Mouse (Mus musculus) forebrain, embryonic 16.5 days (tissue): ENCODE measurements around the gene Chpf2. TPM values are rescaled to one million over a fixed set of nuclear protein-coding genes. Genes with fewer than 3 reads are reported as not detected.
A peak's percentile ranks its signal among the peaks of the same experiment; 100 is the strongest.

Experiments used
- ATAC-seq: fragments of 200-750 bp; cut with Nextera tagmentation; 2 replicates; pipeline ENCODE4 v1.8.0; 2017; ENCODE audit warnings: mild to moderate bottlenecking, moderate library complexity
- H3K27ac ChIP-seq: fragments of 300-500 bp; sonication (generic); 2 replicates; pipeline ENCODE4 v1.5.1; 2014; ENCODE audit warnings: low read length, control low read depth
- H3K27me3 ChIP-seq: fragments of 300-500 bp; sonication (generic); replicated peaks from 2 replicates; pipeline ENCODE4 v1.6.1; 2014; ENCODE audit warnings: low read length; ENCODE audit not compliant: control insufficient read depth, insufficient read depth
- H3K36me3 ChIP-seq: fragments of 300-500 bp; sonication (generic); 2 replicates; pipeline ENCODE4 v1.6.1; 2014; ENCODE audit not compliant: control insufficient read depth, insufficient read depth
- H3K4me1 ChIP-seq: fragments of 300-500 bp; sonication (generic); replicated peaks from 2 replicates; pipeline ENCODE4 v1.6.1; 2014; ENCODE audit warnings: low read length; ENCODE audit not compliant: control insufficient read depth, insufficient read depth
- H3K4me2 ChIP-seq: fragments of 300-500 bp; sonication (generic); 2 replicates; pipeline ENCODE4 v1.6.1; 2014; ENCODE audit warnings: mild to moderate bottlenecking, low read length, control low read depth
- H3K4me3 ChIP-seq: fragments of 300-500 bp; sonication (generic); replicated peaks from 2 replicates; pipeline ENCODE4 v1.5.1; 2014; ENCODE audit warnings: mild to moderate bottlenecking, low read length, control low read depth
- H3K9ac ChIP-seq: fragments of 300-500 bp; sonication (generic); replicated peaks from 2 replicates; pipeline ENCODE4 v1.6.1; 2014; ENCODE audit warnings: low read depth, low read length, control low read depth
- H3K9me3 ChIP-seq: fragments of 300-500 bp; sonication (generic); 2 replicates; pipeline ENCODE4 v1.6.1; 2016; ENCODE audit warnings: low read length; ENCODE audit not compliant: control insufficient read depth
- WGBS: fragments of 180-500 bp; shearing (Covaris S2); extraction: QIAGEN DNeasy Blood & Tissue Kit; methylation state at CpG from one replicate; pipeline ENCODE4 v1.1.7; 2014; 5-methylcytosine and 5-hydroxymethylcytosine counted together
- polyA plus RNA-seq: library from polyadenylated mRNA; unstranded; fragments of >200 nt; fragmentation: Nextera tagmentation; extraction: Ambion mirVana; gene quantifications from 2 replicates; pipeline ENCODE4 v1.2.1, GENCODE M21; 2015

Gene Chpf2
- polyA plus RNA-seq, 1 experiment from 2014 or later: 20.5 TPM

DNA sequence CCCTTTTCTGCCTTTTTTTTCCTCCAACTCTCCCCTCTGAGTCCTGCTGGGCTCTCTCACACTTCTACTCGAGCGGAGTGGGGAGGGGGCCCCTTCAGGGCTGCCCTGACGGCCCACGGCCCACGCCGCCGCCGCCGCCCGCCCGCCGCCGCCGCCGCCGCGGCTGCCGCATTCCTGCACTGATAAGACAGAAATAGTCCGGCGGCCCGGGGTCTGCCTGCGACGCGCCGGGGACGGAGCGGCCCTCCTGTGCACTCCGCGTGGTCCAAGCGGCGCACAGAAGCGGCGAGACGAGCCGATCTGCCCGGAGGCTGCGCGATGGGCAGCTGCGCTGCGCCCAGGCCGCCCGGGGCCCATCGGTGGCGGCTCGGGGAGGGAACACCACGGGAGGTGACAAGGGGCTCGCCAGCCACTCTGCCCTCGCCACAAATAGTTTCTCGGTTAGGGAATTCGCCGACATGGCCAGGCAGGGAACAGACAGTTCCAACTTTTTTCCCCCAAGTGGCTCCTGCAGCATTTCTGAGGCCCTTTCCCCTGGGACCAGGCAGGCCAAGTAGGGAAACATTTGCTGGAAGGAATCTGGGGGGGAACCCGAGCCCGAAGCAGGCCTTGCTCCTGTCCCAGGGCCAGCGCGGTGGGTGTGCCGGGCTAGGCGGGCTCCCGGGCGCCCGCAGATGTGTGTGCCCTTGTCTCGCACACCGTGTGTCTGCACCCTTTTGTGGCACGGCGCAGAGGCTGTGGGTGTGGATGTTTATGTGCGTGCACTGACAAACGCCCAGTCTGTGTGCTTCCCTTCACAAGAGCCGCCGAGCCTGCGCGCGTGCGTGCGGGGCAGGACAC is 15.6 kb downstream of the Chpf2 start:
- Histone ChIP-seq H3K4me1 (peaks cover 83% of the 10 kb centered on the region), H3K4me3 (peak overlapping the region; percentile 66), H3K27me3 (no peaks in the 10 kb centered on the region), H3K36me3 (no peaks in the 10 kb centered on the region), H3K4me2 (peak overlapping the region; percentile 93), H3K27ac (peak overlapping the region; percentile 99), H3K9ac (peak overlapping the region; percentile 83), H3K9me3 (no peaks in the 10 kb centered on the region)
- peak; percentile 32 for ATAC-seq
- WGBS: under 1% methylated on average over 73 of the region's 73 CpGs

DNA sequence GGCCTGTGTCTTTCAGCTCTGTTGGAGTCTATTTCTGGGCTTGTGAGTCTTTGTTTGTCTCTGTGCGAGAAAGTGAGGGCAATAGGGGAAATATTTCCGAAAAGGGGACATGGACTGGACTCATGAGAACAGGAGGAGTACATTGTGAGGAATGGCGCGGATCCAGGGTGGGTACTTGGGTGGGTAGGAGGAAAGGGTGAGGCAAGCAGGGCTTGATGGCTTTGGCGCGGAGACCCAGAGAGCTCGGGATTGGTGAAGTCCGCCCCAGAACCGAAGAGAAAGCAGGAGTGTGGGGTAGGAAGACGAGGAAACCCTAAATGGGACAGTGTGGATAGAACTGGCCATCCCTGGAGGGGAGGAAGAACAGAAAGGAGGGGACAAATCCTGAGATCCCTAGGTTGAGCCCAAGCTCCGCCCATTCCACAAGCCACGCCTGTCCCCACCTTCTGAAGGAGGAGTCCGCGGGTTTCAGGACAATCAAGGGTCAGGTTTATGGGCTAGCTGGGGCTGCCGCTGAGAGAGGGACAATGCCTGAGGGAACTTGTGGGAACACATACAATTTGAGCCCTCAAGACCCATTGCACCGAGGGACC is 16.3 kb downstream of the Chpf2 start:
- 3% methylated on average over 16 of the region's 16 CpGs for WGBS
- peak; percentile 21 for ATAC-seq
- no peaks in the 10 kb centered on the region for H3K27me3 ChIP-seq

DNA sequence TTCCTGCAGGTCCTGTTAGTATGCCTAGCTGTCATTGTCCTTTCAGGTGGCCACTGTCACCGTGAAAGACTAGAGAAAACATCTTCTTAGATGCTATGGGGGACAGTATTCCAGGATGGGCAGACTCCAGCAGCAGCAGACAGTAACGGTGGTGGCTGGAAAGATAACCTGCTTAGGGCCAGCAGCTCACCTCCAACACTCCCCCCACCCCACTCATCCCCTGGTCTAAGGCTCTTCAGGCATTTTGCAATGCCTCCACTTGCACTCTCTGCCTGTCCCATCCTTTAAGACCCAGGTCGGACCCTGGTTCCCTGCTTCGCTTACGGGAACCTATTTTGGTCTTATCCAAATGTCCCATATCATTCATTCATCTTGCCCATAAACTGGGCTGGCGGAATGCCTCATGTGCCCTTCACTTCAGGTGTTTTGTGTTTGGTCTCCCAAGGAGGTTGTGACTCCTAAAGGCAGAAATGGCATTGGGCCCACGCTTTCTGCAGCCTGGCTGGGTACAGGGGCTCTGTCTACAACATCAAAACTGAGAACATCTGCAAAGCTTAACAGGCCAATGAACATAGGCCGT is 17.0 kb downstream of the Chpf2 start:
- peak overlapping the region; percentile 66 for H3K4me3 ChIP-seq
- H3K9ac ChIP-seq: peak overlapping the region; percentile 83
- peaks cover 72% of the 10 kb centered on the region for H3K4me1 ChIP-seq
- H3K27me3 ChIP-seq: no peaks in the 10 kb centered on the region
- ATAC-seq: no peak
- no peaks in the 10 kb centered on the region for H3K36me3 ChIP-seq
- H3K27ac ChIP-seq: peak overlapping the region; percentile 99
- WGBS: 59% methylated on average over 8 of the region's 8 CpGs
- H3K9me3 ChIP-seq: no peaks in the 10 kb centered on the region
- H3K4me2 ChIP-seq: peak overlapping the region; percentile 93

More for the DNA sequence above, 16.3 kb downstream of the Chpf2 start:
- no peaks in the 10 kb centered on the region for H3K9me3 ChIP-seq
- peaks cover 79% of the 10 kb centered on the region for H3K4me1 ChIP-seq
- peak overlapping the region; percentile 83 for H3K9ac ChIP-seq
- H3K4me3 ChIP-seq: peak overlapping the region; percentile 66
- H3K27ac ChIP-seq: peak overlapping the region; percentile 99
- peak overlapping the region; percentile 93 for H3K4me2 ChIP-seq
- H3K36me3 ChIP-seq: no peaks in the 10 kb centered on the region

DNA sequence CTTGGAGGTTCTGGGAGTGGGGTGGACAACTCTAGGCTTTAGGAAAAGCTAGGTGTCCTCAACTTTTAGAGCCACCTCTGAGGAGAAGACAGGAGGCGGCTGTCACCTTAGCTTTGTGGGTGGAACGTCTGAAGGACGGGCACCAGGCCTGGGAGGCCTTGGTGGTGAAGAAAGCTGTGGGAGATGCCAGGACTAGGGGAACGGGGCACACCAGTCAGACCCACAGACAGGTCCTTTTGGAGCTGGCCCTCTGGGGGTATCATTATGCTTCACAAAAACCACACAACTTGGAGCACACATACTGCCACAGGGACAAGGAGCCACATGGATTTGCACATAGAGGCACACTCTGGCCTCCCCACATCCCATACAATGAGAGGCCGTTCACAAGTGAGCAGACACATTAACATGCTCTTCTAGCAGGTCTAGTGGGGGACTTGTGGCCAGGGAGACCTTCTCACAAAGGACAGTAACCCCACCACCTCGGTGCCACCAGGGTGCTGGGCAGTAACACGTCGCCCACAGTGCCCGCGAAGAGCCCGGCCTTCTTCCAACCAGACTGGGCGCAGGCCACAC is 17.6 kb downstream of the Chpf2 start:
- peaks cover 66% of the 10 kb centered on the region for H3K4me1 ChIP-seq
- H3K9me3 ChIP-seq: no peaks in the 10 kb centered on the region
- peak overlapping the region; percentile 85 for H3K4me2 ChIP-seq
- peak overlapping the region; percentile 69 for H3K4me3 ChIP-seq
- H3K27me3 ChIP-seq: no peaks in the 10 kb centered on the region
- peak; percentile 1 for ATAC-seq
- H3K27ac ChIP-seq: peak overlapping the region; percentile 99
- no peaks in the 10 kb centered on the region for H3K36me3 ChIP-seq
- 14% methylated on average over 12 of the region's 12 CpGs for WGBS
- peak overlapping the region; percentile 93 for H3K9ac ChIP-seq

DNA sequence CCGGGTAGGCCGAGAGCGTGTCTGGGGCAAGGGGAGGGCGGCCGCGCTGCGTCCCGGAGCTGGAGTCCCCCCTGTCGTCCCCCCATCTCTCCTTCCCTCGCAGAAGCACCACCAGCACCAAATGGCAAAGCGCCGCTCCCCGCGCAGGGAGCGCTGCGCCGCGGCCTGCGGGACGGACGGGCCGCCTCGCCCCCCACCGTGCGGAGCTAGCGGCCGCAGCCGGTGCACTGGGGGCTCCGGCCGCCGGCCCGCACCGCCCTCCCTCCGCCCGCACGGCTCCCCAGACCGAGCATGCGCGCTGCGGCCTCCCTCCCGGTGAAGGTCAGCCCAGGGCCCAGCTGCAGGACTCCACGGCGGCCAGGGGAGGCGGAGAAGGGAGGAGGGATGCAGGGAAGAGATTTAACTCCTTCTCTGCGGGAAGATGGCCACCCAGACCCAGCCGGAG is 18.1 kb downstream of the Chpf2 start:
- H3K4me3 ChIP-seq: peak overlapping the region; percentile 69
- no peaks in the 10 kb centered on the region for H3K9me3 ChIP-seq
- peak overlapping the region; percentile 93 for H3K9ac ChIP-seq
- H3K4me2 ChIP-seq: peak overlapping the region; percentile 85
- peaks cover 60% of the 10 kb centered on the region for H3K4me1 ChIP-seq
- H3K27me3 ChIP-seq: no peaks in the 10 kb centered on the region
- WGBS: under 1% methylated on average over 44 of the region's 46 CpGs
- no peaks in the 10 kb centered on the region for H3K36me3 ChIP-seq
- peak; percentile 66 for ATAC-seq
- peak overlapping the region; percentile 99 for H3K27ac ChIP-seq

DNA sequence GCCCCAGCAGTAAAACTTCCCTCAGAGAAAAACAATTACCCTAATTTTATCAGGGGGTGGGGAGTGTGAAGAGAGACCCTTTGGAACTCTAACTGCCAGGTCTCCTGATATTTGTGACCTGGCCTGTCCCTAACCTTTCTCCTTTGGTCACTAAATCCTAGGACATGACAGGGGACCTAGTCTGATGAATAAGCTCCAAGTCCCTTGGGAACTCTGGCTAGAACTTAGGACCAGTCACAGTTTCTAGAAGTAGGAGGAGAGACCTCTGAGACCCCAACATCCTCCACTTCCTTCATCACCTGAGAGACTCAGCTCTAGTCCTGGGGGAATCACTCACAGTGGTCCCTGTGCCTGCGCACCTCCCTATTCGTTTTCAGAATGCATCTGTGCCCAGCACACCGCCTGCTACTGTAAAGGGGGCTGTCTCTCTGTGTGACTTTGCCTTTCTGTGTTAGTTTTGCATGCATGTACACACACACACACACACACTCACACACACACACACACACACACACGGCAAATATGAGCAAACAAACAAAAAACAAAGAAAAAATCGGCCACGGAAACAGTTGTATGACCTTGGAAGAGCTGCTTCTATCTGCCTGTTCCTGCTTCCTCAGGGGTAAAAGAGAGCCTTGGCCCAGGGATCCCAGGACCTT is 18.9 kb downstream of the Chpf2 start:
- 2% methylated on average over 6 of the region's 6 CpGs for WGBS
- H3K4me1 ChIP-seq: peaks cover 55% of the 10 kb centered on the region

DNA sequence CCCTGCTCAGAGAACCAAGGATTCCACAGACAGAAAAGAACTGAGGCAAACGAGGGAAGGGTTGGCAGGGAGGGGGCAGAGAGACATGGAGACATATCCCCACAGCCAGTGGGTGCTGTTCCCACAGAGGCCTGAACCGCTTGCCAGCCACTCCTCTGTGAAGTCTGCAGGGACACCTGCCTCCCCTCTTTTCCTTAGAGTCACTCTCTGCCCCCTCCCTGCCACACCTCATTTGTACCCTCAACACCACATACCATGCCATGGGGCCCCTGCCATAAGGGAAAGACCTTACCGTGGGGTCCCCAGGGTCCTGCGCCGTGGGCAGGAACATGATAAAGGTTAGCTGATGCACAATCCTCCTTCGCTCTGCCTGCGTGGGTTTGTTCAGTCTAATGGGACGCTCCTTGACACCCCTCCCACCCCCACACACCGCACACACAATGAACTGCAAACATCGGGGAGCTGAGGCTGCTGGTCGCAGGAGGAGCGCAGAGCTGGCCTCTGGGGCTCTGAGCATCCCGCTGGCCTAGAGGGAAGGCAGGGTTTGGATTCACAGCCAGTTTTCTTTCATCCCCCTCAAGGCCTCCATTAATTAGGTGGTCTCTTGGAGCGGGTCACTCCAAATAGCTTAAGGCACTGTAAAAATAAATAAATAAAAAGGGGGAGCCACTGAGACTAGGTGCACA is 19.6 kb downstream of the Chpf2 start:
- no peak for ATAC-seq
- WGBS: 12% methylated on average over 14 of the region's 14 CpGs
- H3K9ac ChIP-seq: peak overlapping the region; percentile 93
- peak overlapping the region; percentile 85 for H3K4me2 ChIP-seq
- H3K9me3 ChIP-seq: no peaks in the 10 kb centered on the region
- no peaks in the 10 kb centered on the region for H3K27me3 ChIP-seq
- H3K36me3 ChIP-seq: no peaks in the 10 kb centered on the region
- H3K27ac ChIP-seq: peak overlapping the region; percentile 99
- H3K4me3 ChIP-seq: peak overlapping the region; percentile 69
- peaks cover 49% of the 10 kb centered on the region for H3K4me1 ChIP-seq

More for the DNA sequence above, 18.9 kb downstream of the Chpf2 start:
- H3K4me2 ChIP-seq: peak overlapping the region; percentile 85
- no peaks in the 10 kb centered on the region for H3K27me3 ChIP-seq
- peak overlapping the region; percentile 69 for H3K4me3 ChIP-seq
- no peaks in the 10 kb centered on the region for H3K36me3 ChIP-seq
- no peaks in the 10 kb centered on the region for H3K9me3 ChIP-seq
- peak overlapping the region; percentile 99 for H3K27ac ChIP-seq
- no peak for ATAC-seq
- peak overlapping the region; percentile 93 for H3K9ac ChIP-seq

DNA sequence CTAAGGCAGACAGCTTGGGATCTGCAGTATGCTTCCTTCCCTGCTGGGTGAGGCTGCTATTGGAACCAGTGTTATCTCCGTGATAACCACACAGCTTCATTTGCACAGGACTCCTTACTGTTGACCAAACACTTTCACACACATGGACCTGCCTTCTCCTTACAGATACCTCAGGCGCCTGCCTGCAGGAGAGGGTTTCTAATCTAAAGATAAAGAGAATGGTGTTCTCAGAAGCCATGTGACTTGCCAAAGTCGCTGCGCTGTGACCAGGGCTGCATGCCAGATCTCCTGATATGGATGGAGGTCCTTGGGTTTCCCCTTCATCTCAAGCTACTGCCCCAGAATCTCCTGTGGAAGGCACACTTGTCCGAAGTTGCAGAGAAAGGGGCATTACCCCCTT is 22.8 kb downstream of the Chpf2 start:
- Histone ChIP-seq H3K4me3 (no peak overlapping the region), H3K4me2 (no peak overlapping the region), H3K9ac (no peak overlapping the region), H3K27ac (no peak overlapping the region), H3K4me1 (peaks cover 37% of the 10 kb centered on the region), H3K9me3 (no peaks in the 10 kb centered on the region), H3K36me3 (no peaks in the 10 kb centered on the region), H3K27me3 (no peaks in the 10 kb centered on the region)
- 64% methylated on average over 5 of the region's 5 CpGs for WGBS
- ATAC-seq: no peak
